Mouse (Mus musculus) stomach, embryonic 16.5 days (tissue): ENCODE measurements at regions not wholly inside any gene's neighbourhood (a gene's known extent, or its start where the extent isn't known, plus 50 kb on each side); places are given as distances from the start of the nearest gene placed in this dataset.

ENCODE experiments used
- ATAC-seq: fragments of 200-750 bp; cut with Nextera tagmentation; 2 replicates; pipeline ENCODE4 v1.8.0; 2017; ENCODE audit warnings: moderate number of reproducible peaks, moderate TSS enrichment; ENCODE audit not compliant: insufficient read depth, low FRiP score
- H3K27ac ChIP-seq: fragments of 300-500 bp; sonication (generic); 2 replicates; pipeline ENCODE4 v1.5.1; 2014; ENCODE audit warnings: low read length
- H3K27me3 ChIP-seq: fragments of 300-500 bp; sonication (generic); 2 replicates; pipeline ENCODE4 v1.6.1; 2014; ENCODE audit warnings: low read length, control low read depth, mixed read lengths; ENCODE audit not compliant: control insufficient read depth, insufficient read depth
- H3K36me3 ChIP-seq: fragments of 300-500 bp; sonication (generic); 2 replicates; pipeline ENCODE4 v1.6.1; 2014; ENCODE audit warnings: low read length; ENCODE audit not compliant: control insufficient read depth, insufficient read depth
- H3K4me1 ChIP-seq: fragments of 300-500 bp; sonication (generic); 2 replicates; pipeline ENCODE4 v1.6.1; 2014; ENCODE audit warnings: low read length, control low read depth, mixed read lengths; ENCODE audit not compliant: control insufficient read depth, insufficient read depth
- H3K4me2 ChIP-seq: fragments of 300-500 bp; sonication (generic); 2 replicates; pipeline ENCODE4 v1.6.1; 2014; ENCODE audit warnings: low read depth, low read length, mixed read lengths
- H3K4me3 ChIP-seq: fragments of 300-500 bp; sonication (generic); replicated peaks from 2 replicates; pipeline ENCODE4 v1.5.1; 2014; ENCODE audit warnings: mild to moderate bottlenecking, low read length
- H3K9ac ChIP-seq: fragments of 300-500 bp; sonication (generic); 2 replicates; pipeline ENCODE4 v1.6.1; 2014; ENCODE audit warnings: low read length
- H3K9me3 ChIP-seq: fragments of 300-500 bp; sonication (generic); replicated peaks from 2 replicates; pipeline ENCODE4 v1.6.1; 2016; ENCODE audit warnings: low read length, control low read depth; ENCODE audit not compliant: control insufficient read depth
- WGBS: fragments of 180-500 bp; shearing (Covaris S2); extraction: QIAGEN DNeasy Blood & Tissue Kit; methylation state at CpG from one replicate; pipeline ENCODE4 v1.1.7; 2014; 5-methylcytosine and 5-hydroxymethylcytosine counted together

- H3K36me3 ChIP-seq, result no peaks in the 10 kb centered on the region
- 31% methylated on average over 2 of the region's 2 CpGs for WGBS
- H3K4me1 ChIP-seq, result peaks cover 10% of the 10 kb centered on the region
- H3K9me3 ChIP-seq, result no peaks in the 10 kb centered on the region
- no peaks in the 10 kb centered on the region for H3K27me3 ChIP-seq
- H3K9ac ChIP-seq, result no peak overlapping the region
- no peak overlapping the region for H3K4me3 ChIP-seq
- H3K4me2 ChIP-seq, result no peak overlapping the region
- no peak overlapping the region for H3K27ac ChIP-seq
- ATAC-seq, result no peak
These were observed 144.1 kb upstream of the Jun start for GRCm38 (mm10) chr4:95196106-95196505.

GRCm38 (mm10) chr4:95197077-95197711 is 145.2 kb upstream of the Jun start:
- no peak overlapping the region for H3K4me3 ChIP-seq
- no peaks in the 10 kb centered on the region for H3K27me3 ChIP-seq
- no peak overlapping the region for H3K4me2 ChIP-seq
- no peak for ATAC-seq
- 0 out of 2 replicates have a peak overlapping the region, but pooled peaks have one; percentile 12 for H3K9ac ChIP-seq
- peak overlapping the region; percentile 26; the same call in 1 of the 2 replicates for H3K27ac ChIP-seq
- no peaks in the 10 kb centered on the region for H3K9me3 ChIP-seq
- no peaks in the 10 kb centered on the region for H3K36me3 ChIP-seq
- peaks cover 10% of the 10 kb centered on the region for H3K4me1 ChIP-seq
- WGBS, result 26% methylated on average over 7 of the region's 7 CpGs

- no peaks in the 10 kb centered on the region for H3K9me3 ChIP-seq
- WGBS, result 86% methylated on average over 5 of the region's 5 CpGs
- no peak for ATAC-seq
These were observed 147.4 kb upstream of the Jun start for GRCm38 (mm10) chr4:95199394-95199793.

GRCm38 (mm10) chr4:95200130-95200529 is 148.1 kb upstream of the Jun start:
- no peaks in the 10 kb centered on the region for H3K36me3 ChIP-seq
- H3K4me3 ChIP-seq, result no peak overlapping the region
- no peaks in the 10 kb centered on the region for H3K27me3 ChIP-seq
- no peak overlapping the region for H3K9ac ChIP-seq
- no peak overlapping the region for H3K27ac ChIP-seq
- H3K4me2 ChIP-seq, result no peak overlapping the region
- 85% methylated on average over 7 of the region's 7 CpGs for WGBS
- H3K9me3 ChIP-seq, result no peaks in the 10 kb centered on the region
- H3K4me1 ChIP-seq, result peaks cover 10% of the 10 kb centered on the region; the same call in 1 of the 2 replicates
- no peak for ATAC-seq

More at GRCm38 (mm10) chr4:95199394-95199793, 147.4 kb upstream of the Jun start:
- no peak overlapping the region for H3K9ac ChIP-seq
- no peak overlapping the region for H3K4me2 ChIP-seq
- H3K36me3 ChIP-seq, result no peaks in the 10 kb centered on the region
- no peaks in the 10 kb centered on the region for H3K27me3 ChIP-seq
- no peak overlapping the region for H3K27ac ChIP-seq
- H3K4me3 ChIP-seq, result no peak overlapping the region
- H3K4me1 ChIP-seq, result peaks cover 10% of the 10 kb centered on the region; the same call in 1 of the 2 replicates

GRCm38 (mm10) chr4:95202478-95202877 is 150.5 kb upstream of the Jun start:
- Histone ChIP-seq H3K9me3 (0 out of 2 replicates have a peak, but pooled peaks cover 3% of the 10 kb centered on the region), H3K36me3 (no peaks in the 10 kb centered on the region), H3K27ac (no peak overlapping the region), H3K27me3 (no peaks in the 10 kb centered on the region), H3K9ac (no peak overlapping the region), H3K4me2 (no peak overlapping the region), H3K4me1 (no peaks in the 10 kb centered on the region), H3K4me3 (no peak overlapping the region)
- whole genome bisulfite sequencing, result 78% methylated on average over 6 of the region's 6 CpGs
- ATAC-seq, result no peak

GRCm38 (mm10) chr4:95203577-95203976 is 151.6 kb upstream of the Jun start:
- Histone ChIP-seq H3K27ac (no peak overlapping the region), H3K27me3 (no peaks in the 10 kb centered on the region), H3K4me2 (no peak overlapping the region), H3K9ac (no peak overlapping the region), H3K4me1 (no peaks in the 10 kb centered on the region), H3K4me3 (no peak overlapping the region), H3K36me3 (no peaks in the 10 kb centered on the region), H3K9me3 (0 out of 2 replicates have a peak, but pooled peaks cover 3% of the 10 kb centered on the region)
- no peak for ATAC-seq

GRCm38 (mm10) chr4:95205372-95205771 is 153.3 kb upstream of the Jun start:
- Histone ChIP-seq H3K36me3 (no peaks in the 10 kb centered on the region), H3K9me3 (0 out of 2 replicates have a peak, but pooled peaks cover 3% of the 10 kb centered on the region), H3K4me3 (no peak overlapping the region), H3K27ac (no peak overlapping the region), H3K4me2 (no peak overlapping the region), H3K9ac (no peak overlapping the region), H3K4me1 (no peaks in the 10 kb centered on the region), H3K27me3 (no peaks in the 10 kb centered on the region)
- no peak for ATAC-seq
- 68% methylated on average over 1 of the region's 1 CpGs for WGBS

- Histone ChIP-seq H3K36me3 (no peaks in the 10 kb centered on the region), H3K4me3 (no peak overlapping the region), H3K4me1 (no peaks in the 10 kb centered on the region), H3K27me3 (no peaks in the 10 kb centered on the region), H3K9me3 (0 out of 2 replicates have a peak, but pooled peaks cover 3% of the 10 kb centered on the region), H3K4me2 (no peak overlapping the region), H3K27ac (no peak overlapping the region), H3K9ac (no peak overlapping the region)
- WGBS, result 65% methylated on average over 5 of the region's 5 CpGs
- ATAC-seq, result no peak
These were observed 155.8 kb upstream of the Jun start for GRCm38 (mm10) chr4:95207783-95208182.

GRCm38 (mm10) chr4:95208827-95209226 is 156.8 kb upstream of the Jun start:
- Histone ChIP-seq H3K4me1 (no peaks in the 10 kb centered on the region), H3K9ac (no peak overlapping the region), H3K4me2 (no peak overlapping the region), H3K27ac (no peak overlapping the region), H3K9me3 (0 out of 2 replicates have a peak, but pooled peaks cover 3% of the 10 kb centered on the region), H3K27me3 (no peaks in the 10 kb centered on the region), H3K4me3 (no peak overlapping the region), H3K36me3 (no peaks in the 10 kb centered on the region)
- WGBS, result 64% methylated on average over 7 of the region's 7 CpGs
- ATAC-seq, result no peak
